In genomic region chr4:115919911-115920310, GRCm38 (mm10) we compare ENCODE assay signal across 30 mouse cellular contexts. TPM values are rescaled to one million over a fixed set of nuclear protein-coding genes. Genes with fewer than 3 reads are reported as not detected.
DNase-seq lines count a peak whose midpoint lies in the region; ATAC-seq lines count a peak whose summit lies in the region.
"Had no signal": no experiment of that assay in that cellular context is flagged by ENCODE, and none has a peak within 500 bp of the region (broad histone marks: within the 10 kb centered on the region; RNA-seq: fewer than 3 reads in every experiment).

No protein-coding gene starts in this region.

- DNase-seq in kidney, adult 18-20 months, result peak; percentile 47
- DNase-seq in kidney, postnatal 10 days, result no peak
- DNase-seq in kidney, adult 8-10 months, result peak; percentile 33 to 44
- peak; percentile 52 to 53 for DNase-seq in kidney, postnatal 36 days
- DNase-seq in midbrain, embryonic 10.5 days (ENCODE audit: low spot score), result no peak
- DNase-seq: adrenal gland, postnatal 10 days; adrenal gland, postnatal 36 days; B cell, adult 2 months; cerebellum, adult 2 months; cerebellum, adult 9-11 months; cerebellum, postnatal 25 days; embryo, embryonic 11 days; gastrocnemius, postnatal 10 days; gastrocnemius, postnatal 36 days; heart, adult 2 months had no signal

- peak; percentile 61 for ATAC-seq in kidney, embryonic 16.5 days (ENCODE audit: low FRiP score, low TSS enrichment)
- no peak for ATAC-seq in hindbrain, embryonic 13.5 days (ENCODE audit: low FRiP score)
- ATAC-seq: forebrain, embryonic 13.5 days; forebrain, embryonic 16.5 days; hindbrain, embryonic 16.5 days; Patski had no signal

- no peaks in the 10 kb centered on the region for H3K4me1 ChIP-seq in kidney, embryonic 16.5 days (ENCODE audit: insufficient read depth, low read length)
- H3K4me1 ChIP-seq in midbrain, embryonic 10.5 days, result peaks cover 7% of the 10 kb centered on the region; the same call in 1 of the 2 replicates
- 0 out of 2 replicates have a peak, but pooled peaks cover 3% of the 10 kb centered on the region for H3K4me1 ChIP-seq in hindbrain, embryonic 13.5 days (replicated peaks)
- H3K4me1 ChIP-seq: embryonic facial prominence, embryonic 13.5 days; forebrain, embryonic 13.5 days had no signal

- WGBS in kidney, embryonic 16.5 days, result 54% methylated on average over 16 of the region's 16 CpGs
- 73% methylated on average over 16 of the region's 16 CpGs for WGBS in midbrain, embryonic 10.5 days
- 76% methylated on average over 16 of the region's 16 CpGs for WGBS in hindbrain, embryonic 13.5 days

- no peak overlapping the region for H3K9ac ChIP-seq in kidney, embryonic 16.5 days (replicated peaks; ENCODE audit: low read length)
- H3K9ac ChIP-seq in hindbrain, embryonic 13.5 days, result no peak overlapping the region
- H3K9ac ChIP-seq: embryonic facial prominence, embryonic 13.5 days; forebrain, embryonic 13.5 days; hindbrain, embryonic 12.5 days had no signal

- no peak overlapping the region for H3K4me2 ChIP-seq in kidney, embryonic 16.5 days (replicated peaks; ENCODE audit: low read depth, low read length)
- H3K4me2 ChIP-seq in hindbrain, embryonic 13.5 days, result no peak overlapping the region
- H3K4me2 ChIP-seq: embryonic facial prominence, embryonic 13.5 days; forebrain, embryonic 13.5 days; heart, embryonic 11.5 days; hindbrain, embryonic 12.5 days had no signal

- no peaks in the 10 kb centered on the region for H3K9me3 ChIP-seq in kidney, embryonic 16.5 days (ENCODE audit: low read length)
- no peaks in the 10 kb centered on the region for H3K9me3 ChIP-seq in midbrain, embryonic 10.5 days (replicated peaks)
- H3K9me3 ChIP-seq in hindbrain, embryonic 13.5 days, result no peaks in the 10 kb centered on the region
- H3K9me3 ChIP-seq: embryonic facial prominence, embryonic 10.5 days; embryonic facial prominence, embryonic 13.5 days; forebrain, embryonic 13.5 days; G1E; hindbrain, embryonic 12.5 days had no signal

- peaks cover 88% of the 10 kb centered on the region for H3K27me3 ChIP-seq in kidney, embryonic 16.5 days (ENCODE audit: insufficient read depth, low read length)
- H3K27me3 ChIP-seq in midbrain, embryonic 10.5 days (ENCODE audit: low read depth, poor library complexity, severe bottlenecking), result peaks cover 55% of the 10 kb centered on the region
- H3K27me3 ChIP-seq in hindbrain, embryonic 13.5 days, result peaks cover 94% of the 10 kb centered on the region
- H3K27me3 ChIP-seq: Patski had no signal

- no peak overlapping the region for H3K4me3 ChIP-seq in kidney, embryonic 16.5 days (ENCODE audit: low read length)
- no peak overlapping the region for H3K4me3 ChIP-seq in midbrain, embryonic 10.5 days
- no peak overlapping the region for H3K4me3 ChIP-seq in hindbrain, embryonic 13.5 days
- H3K4me3 ChIP-seq: embryonic facial prominence, embryonic 10.5 days; embryonic facial prominence, embryonic 13.5 days; erythroblast, embryonic 14.5 days; forebrain, embryonic 13.5 days; heart, adult 2 months; hindbrain, embryonic 12.5 days had no signal

- H3K36me3 ChIP-seq in kidney, embryonic 16.5 days (ENCODE audit: insufficient read depth, low read length), result no peaks in the 10 kb centered on the region
- H3K36me3 ChIP-seq in midbrain, embryonic 10.5 days, result peaks cover 100% of the 10 kb centered on the region
- H3K36me3 ChIP-seq in hindbrain, embryonic 13.5 days, result no peaks in the 10 kb centered on the region
- H3K36me3 ChIP-seq: embryonic facial prominence, embryonic 10.5 days; embryonic facial prominence, embryonic 13.5 days; G1E; hindbrain, embryonic 12.5 days had no signal

- H3K27ac ChIP-seq in kidney, embryonic 16.5 days (ENCODE audit: low read length), result no peak overlapping the region
- H3K27ac ChIP-seq in midbrain, embryonic 10.5 days (replicated peaks), result no peak overlapping the region
- H3K27ac ChIP-seq in hindbrain, embryonic 13.5 days, result no peak overlapping the region
- H3K27ac ChIP-seq: embryonic facial prominence, embryonic 10.5 days; embryonic facial prominence, embryonic 13.5 days; forebrain, embryonic 13.5 days; heart, adult 2 months; hindbrain, embryonic 12.5 days had no signal

RNA-seq across cellular contexts. Expression of gene Dmbx1, which starts 19.8 kb away (rescaled TPM):
- polyA plus RNA-seq in kidney, embryonic 16.5 days (2015; fragmentation: Nextera tagmentation; extraction: Ambion mirVana), result not detected in 2 replicates
- 38.5 and 39.4 TPM in 2 replicates for polyA plus RNA-seq in midbrain, embryonic 10.5 days (2016; fragmentation: Nextera tagmentation; extraction: Ambion mirVana)
- 12.7 and 14.3 TPM in 2 replicates for polyA plus RNA-seq in hindbrain, embryonic 13.5 days (2015; fragmentation: Nextera tagmentation; extraction: Ambion mirVana)
- polyA plus RNA-seq: erythroblast, embryonic 14.5 days; forebrain, embryonic 16.5 days; G1E; heart, adult 2 months; heart, embryonic 11.5 days; heart, embryonic 14.5 days; heart, postnatal 0 days; Patski had no signal

RNA-seq across cellular contexts. Expression of gene 6430628N08Rik, which starts 29.4 kb away (rescaled TPM):
- 0.10 TPM in 1 of 2 replicates, not detected in the other for polyA plus RNA-seq in kidney, embryonic 16.5 days (2015; fragmentation: Nextera tagmentation; extraction: Ambion mirVana)
- 0.21 and 0.30 TPM in 2 replicates for polyA plus RNA-seq in midbrain, embryonic 10.5 days (2016; fragmentation: Nextera tagmentation; extraction: Ambion mirVana)
- polyA plus RNA-seq in hindbrain, embryonic 13.5 days (2015; fragmentation: Nextera tagmentation; extraction: Ambion mirVana), result 0.12 and 0.30 TPM in 2 replicates
- polyA plus RNA-seq: cortical plate, adult 2 months; embryonic facial prominence, embryonic 13.5 days; erythroblast, embryonic 14.5 days; forebrain, embryonic 13.5 days; G1E; heart, adult 2 months; heart, embryonic 11.5 days; heart, embryonic 14.5 days; heart, postnatal 0 days; Patski had no signal

RNA-seq across cellular contexts. Expression of gene Kncn, which starts 35.7 kb away (rescaled TPM):
- polyA plus RNA-seq in kidney, embryonic 16.5 days (2015; fragmentation: Nextera tagmentation; extraction: Ambion mirVana), result 0.07 TPM in 1 of 2 replicates, not detected in the other
- polyA plus RNA-seq in midbrain, embryonic 10.5 days (2016; fragmentation: Nextera tagmentation; extraction: Ambion mirVana), result 0.07 TPM in 1 of 2 replicates, not detected in the other
- polyA plus RNA-seq in hindbrain, embryonic 13.5 days (2015; fragmentation: Nextera tagmentation; extraction: Ambion mirVana), result not detected in 2 replicates
- polyA plus RNA-seq: embryonic facial prominence, embryonic 10.5 days; embryonic facial prominence, embryonic 13.5 days; forebrain, embryonic 13.5 days; G1E; heart, adult 2 months; heart, embryonic 11.5 days; heart, embryonic 14.5 days; heart, postnatal 0 days; hindbrain, embryonic 12.5 days; Patski had no signal

Comparison
In these comparisons a context has a peak if more than half of its experiments do, and no peak if none do; other contexts are left out.
1. DNase-seq: peak in kidney, adult 18-20 months (single experiment), kidney, adult 8-10 months (2 of 2) and kidney, postnatal 36 days (2 of 2); none in kidney, postnatal 10 days (single experiment) and midbrain, embryonic 10.5 days (single experiment).
2. RNA of gene Dmbx1, which starts 19.8 kb away (polyA plus RNA-seq): 38.5 to 39.4 TPM in midbrain, embryonic 10.5 days and 12.7 to 14.3 TPM in hindbrain, embryonic 13.5 days; not detected in kidney, embryonic 16.5 days; every median in the first group is over 10 times any median in the second.